Mouse (Mus musculus) lung, postnatal 0 days (tissue): ENCODE data around the gene Rtbdn. TPM values are rescaled to one million over a fixed set of nuclear protein-coding genes. Genes with fewer than 3 reads are reported as not detected.

Source experiments
- ATAC-seq: fragments of 200-750 bp; cut with Nextera tagmentation; 2 replicates; pipeline ENCODE4 v1.8.0; 2017; ENCODE audit warnings: moderate library complexity
- DNase-seq: peaks from one replicate; pipeline ENCODE4 v3.0.0-alpha.2; 2016; ENCODE audit warnings: low spot score
- H3K27ac ChIP-seq: fragments of 300-500 bp; sonication (generic); 2 replicates; pipeline ENCODE4 v1.5.1; 2014; ENCODE audit warnings: antibody characterized with exemption, mild to moderate bottlenecking, low read length, mixed read lengths
- H3K27me3 ChIP-seq: fragments of 300-500 bp; sonication (generic); replicated peaks from 2 replicates; pipeline ENCODE4 v1.6.1; 2014; ENCODE audit warnings: low read length, mixed read lengths; ENCODE audit not compliant: insufficient read depth
- H3K36me3 ChIP-seq: fragments of 300-500 bp; sonication (generic); 2 replicates; pipeline ENCODE4 v1.6.1; 2014; ENCODE audit warnings: low read length, mixed read lengths; ENCODE audit not compliant: insufficient read depth
- H3K4me1 ChIP-seq: fragments of 300-500 bp; sonication (generic); 2 replicates; pipeline ENCODE4 v1.6.1; 2014; ENCODE audit warnings: antibody characterized with exemption, low read depth, low read length, mixed read lengths; ENCODE audit not compliant: insufficient read depth
- H3K4me2 ChIP-seq: fragments of 300-500 bp; sonication (generic); replicated peaks from 2 replicates; pipeline ENCODE4 v1.6.1; 2014; ENCODE audit warnings: low read depth, mild to moderate bottlenecking, low read length, moderate library complexity, mixed read lengths
- H3K4me3 ChIP-seq: fragments of 300-500 bp; sonication (generic); 2 replicates; pipeline ENCODE4 v1.5.1; 2014; ENCODE audit warnings: low read depth, low read length
- H3K9ac ChIP-seq: fragments of 300-500 bp; sonication (generic); replicated peaks from 2 replicates; pipeline ENCODE4 v1.6.1; 2014; ENCODE audit warnings: low read depth, mild to moderate bottlenecking
- H3K9me3 ChIP-seq: fragments of 300-500 bp; sonication (generic); 2 replicates; pipeline ENCODE4 v1.6.1; 2016; ENCODE audit warnings: low read length, mixed read lengths
- CTCF ChIP-seq: IDR thresholded peaks from 2 replicates; pipeline ENCODE4 v1.5.1; 2016; ENCODE audit warnings: antibody characterized with exemption, mild to moderate bottlenecking
- EP300 ChIP-seq: IDR thresholded peaks from 2 replicates; pipeline ENCODE4 v1.6.1; 2016; ENCODE audit warnings: antibody characterized with exemption, mild to moderate bottlenecking, control low read depth
- WGBS: fragments of 180-500 bp; shearing (Covaris S2); extraction: QIAGEN DNeasy Blood & Tissue Kit; methylation state at CpG from one replicate; pipeline ENCODE4 v1.1.7; 2014; 5-methylcytosine and 5-hydroxymethylcytosine counted together
- polyA plus RNA-seq: library from polyadenylated mRNA; unstranded; fragments of >200 nt; fragmentation: Nextera tagmentation; extraction: Ambion mirVana; gene quantifications from 2 replicates; pipeline ENCODE4 v1.2.1, GENCODE M21; 2015

Rtbdn gene
- polyA plus RNA-seq, 1 experiment from 2014 or later: not detected

DNA sequence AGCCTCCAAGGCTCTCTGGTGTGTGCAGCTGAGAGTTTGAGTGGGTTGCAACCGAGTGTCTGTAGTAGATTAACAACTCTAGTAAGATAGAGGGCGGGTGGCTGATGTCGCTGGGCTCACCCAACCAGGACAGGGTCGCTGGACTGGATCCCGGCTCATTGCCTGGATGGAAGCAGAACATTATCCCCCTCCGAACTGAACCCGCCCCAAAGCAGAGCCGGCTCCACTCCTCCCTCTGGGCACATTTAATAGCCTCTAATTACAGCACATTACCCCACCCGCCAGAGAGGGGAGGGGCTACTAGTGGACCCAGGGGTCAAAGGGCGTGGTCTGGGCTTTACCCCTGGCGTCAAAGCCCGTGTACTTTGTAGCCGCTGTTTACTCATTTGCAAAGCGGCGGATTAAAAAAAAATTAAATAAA is 42.5 kb downstream of the Rtbdn start:
- 14% methylated on average over 15 of the region's 15 CpGs for WGBS
- H3K9ac ChIP-seq: no peak overlapping the region
- ATAC-seq (no peak), DNase-seq (peak; percentile 79)
- H3K4me3 ChIP-seq: peak overlapping the region; percentile 55; the same call in 1 of the 2 replicates
- peaks cover 26% of the 10 kb centered on the region for H3K4me1 ChIP-seq
- H3K4me2 ChIP-seq: peak overlapping the region; percentile 92
- peak overlapping the region; percentile 96 for H3K27ac ChIP-seq
- H3K9me3 ChIP-seq: no peaks in the 10 kb centered on the region
- H3K36me3 ChIP-seq: no peaks in the 10 kb centered on the region
- no peak for TF ChIP-seq CTCF
- no peak for TF ChIP-seq EP300
- no peaks in the 10 kb centered on the region for H3K27me3 ChIP-seq

DNA sequence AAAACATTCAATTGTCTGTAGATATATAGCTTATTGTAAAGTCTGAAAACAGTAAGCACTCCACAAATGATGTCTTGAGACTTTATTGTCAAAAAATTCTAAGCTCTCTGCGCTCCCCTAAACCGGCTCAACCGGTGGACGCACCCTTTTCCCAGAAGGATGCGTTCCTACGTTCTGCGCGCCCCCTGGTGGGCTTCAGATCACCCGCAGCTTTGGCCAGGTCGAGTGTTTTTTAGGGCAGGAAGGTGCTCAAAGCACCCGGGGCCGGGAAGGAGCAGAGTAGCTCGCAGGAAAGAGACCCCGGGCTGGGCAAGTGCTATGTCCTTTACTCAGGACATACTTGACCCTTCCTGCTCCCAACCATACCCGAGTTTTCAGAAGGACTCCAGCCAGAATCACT is 43.0 kb downstream of the Rtbdn start:
- H3K36me3 ChIP-seq: no peaks in the 10 kb centered on the region
- WGBS: under 1% methylated on average over 15 of the region's 15 CpGs
- peaks cover 22% of the 10 kb centered on the region for H3K4me1 ChIP-seq
- peak overlapping the region; percentile 75 for H3K9ac ChIP-seq
- no peaks in the 10 kb centered on the region for H3K27me3 ChIP-seq
- DNase-seq: peak; percentile 96
- TF ChIP-seq EP300: peak; percentile 78
- TF ChIP-seq CTCF: peak; percentile 92
- H3K27ac ChIP-seq: peak overlapping the region; percentile 96
- peak overlapping the region; percentile 92 for H3K4me2 ChIP-seq
- H3K4me3 ChIP-seq: peak overlapping the region; percentile 55
- ATAC-seq: peak; percentile 63
- H3K9me3 ChIP-seq: no peaks in the 10 kb centered on the region

DNA sequence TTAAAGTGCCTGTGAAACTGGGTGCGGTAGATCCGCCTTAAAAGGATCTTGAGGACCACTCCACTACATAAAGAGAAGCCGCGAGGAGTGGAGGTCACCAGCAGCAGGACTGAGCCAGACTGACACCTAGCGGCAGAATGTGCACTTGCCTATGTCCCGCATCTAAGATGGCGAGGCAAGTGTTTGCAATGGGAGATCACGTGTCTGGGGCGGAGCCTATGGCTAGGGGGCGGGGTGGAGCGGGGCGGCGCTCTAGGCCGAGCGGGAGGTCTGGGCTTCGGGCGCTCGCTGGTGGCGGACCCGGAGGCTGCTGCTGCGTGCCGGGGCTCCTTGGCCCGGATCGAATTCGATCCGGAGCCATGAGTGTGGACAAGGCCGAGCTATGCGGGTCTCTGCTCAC is 43.6 kb downstream of the Rtbdn start, which contains the start of gene Hook2:
Gene Hook2, plus strand, starts transcription at position 255 of the 400 bp plus-strand sequence.
- DNase-seq: peak; percentile 99
- peak; percentile 87 for ATAC-seq
- H3K27me3 ChIP-seq: no peaks in the 10 kb centered on the region
- WGBS: 0% methylated on average over 28 of the region's 28 CpGs
- peak within 1 kb of the TSS; percentile 96 for H3K27ac ChIP-seq
- H3K4me2 ChIP-seq: peak within 1 kb of the TSS; percentile 92
- H3K4me1 ChIP-seq: peaks cover 17% of the 10 kb centered on the region
- no peaks in the 10 kb centered on the region for H3K36me3 ChIP-seq
- H3K9me3 ChIP-seq: no peaks in the 10 kb centered on the region
- peak within 1 kb of the TSS; percentile 75 for H3K9ac ChIP-seq
- no peak for TF ChIP-seq EP300
- TF ChIP-seq CTCF: peak; percentile 98
- peak within 1 kb of the TSS; percentile 55 for H3K4me3 ChIP-seq

DNA sequence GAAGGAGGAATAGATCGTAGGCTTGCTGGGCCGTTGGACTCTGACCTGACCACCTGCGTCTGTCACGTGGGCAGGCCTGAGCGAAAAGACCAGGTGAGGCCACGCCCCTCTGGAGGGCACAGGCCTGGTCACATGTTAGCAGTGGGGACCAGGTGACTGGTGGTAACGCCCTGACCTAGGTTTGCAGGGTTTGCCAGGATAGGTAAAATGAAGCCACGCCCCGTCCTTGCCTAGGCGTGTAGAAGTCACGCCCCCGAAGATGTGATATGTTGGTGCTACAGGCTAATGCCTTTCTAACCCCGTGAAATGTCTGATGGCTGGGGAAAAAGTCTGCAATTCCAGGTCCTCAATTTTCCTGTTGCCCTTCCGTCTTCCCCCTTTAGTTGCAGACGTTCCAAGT is 44.0 kb downstream of the Rtbdn start:
- peak overlapping the region; percentile 55 for H3K4me3 ChIP-seq
- peak overlapping the region; percentile 96 for H3K27ac ChIP-seq
- no peaks in the 10 kb centered on the region for H3K9me3 ChIP-seq
- peak overlapping the region; percentile 92 for H3K4me2 ChIP-seq
- TF ChIP-seq CTCF (no peak), EP300 (no peak)
- H3K9ac ChIP-seq: peak overlapping the region; percentile 75; the same call in 1 of the 2 replicates
- H3K4me1 ChIP-seq: peaks cover 14% of the 10 kb centered on the region
- peak; percentile 95 for DNase-seq
- peak; percentile 75 for ATAC-seq
- H3K36me3 ChIP-seq: no peaks in the 10 kb centered on the region
- 1% methylated on average over 15 of the region's 15 CpGs for WGBS
- H3K27me3 ChIP-seq: no peaks in the 10 kb centered on the region

DNA sequence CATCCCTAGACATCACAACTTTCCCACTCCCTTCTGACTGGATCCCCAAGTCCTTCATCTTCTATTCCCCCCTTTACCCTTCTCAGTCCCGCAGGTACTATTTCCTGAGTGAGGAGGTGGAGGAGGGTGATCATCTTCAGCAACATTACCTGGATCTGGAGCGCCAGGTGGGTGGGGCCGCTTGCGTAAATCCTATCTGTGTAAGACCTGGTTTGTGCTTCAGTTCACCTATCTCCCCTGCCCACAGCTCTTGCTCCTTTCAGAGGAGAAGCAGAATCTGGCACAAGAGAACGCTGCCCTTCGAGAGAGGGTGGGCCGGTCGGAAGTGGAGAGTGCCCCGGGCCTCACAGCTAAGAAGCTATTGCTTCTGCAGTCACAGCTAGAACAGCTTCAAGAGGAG is 47.6 kb downstream of the Rtbdn start:
- Histone ChIP-seq H3K27me3 (no peaks in the 10 kb centered on the region), H3K4me2 (no peak overlapping the region), H3K9ac (no peak overlapping the region), H3K36me3 (no peaks in the 10 kb centered on the region), H3K27ac (no peak overlapping the region), H3K4me1 (peaks cover 1% of the 10 kb centered on the region), H3K4me3 (no peak overlapping the region), H3K9me3 (no peaks in the 10 kb centered on the region)
- 92% methylated on average over 9 of the region's 9 CpGs for WGBS
- ATAC-seq: no peak
- TF ChIP-seq CTCF (no peak), EP300 (no peak)
- DNase-seq: no peak

DNA sequence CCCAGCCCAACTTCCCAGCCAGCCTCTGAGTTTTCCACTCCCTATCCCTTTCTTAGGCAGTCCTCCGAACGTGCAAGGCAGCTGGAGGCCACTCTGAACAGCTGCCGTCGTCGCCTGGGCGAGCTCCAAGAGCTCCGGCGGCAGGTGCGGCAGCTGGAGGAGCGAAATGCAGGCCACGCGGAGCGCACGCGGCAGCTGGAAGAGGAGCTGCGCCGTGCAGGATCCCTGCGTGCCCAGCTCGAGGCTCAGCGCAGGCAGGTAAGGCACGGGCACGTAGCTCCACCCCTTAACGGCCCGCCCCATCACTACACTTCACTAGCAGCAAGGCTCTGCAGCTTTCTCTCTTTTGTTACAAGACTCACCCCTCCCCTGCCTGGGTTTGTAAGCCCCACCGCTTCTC is 48.9 kb downstream of the Rtbdn start:
- Histone ChIP-seq H3K4me3 (no peak overlapping the region), H3K36me3 (no peaks in the 10 kb centered on the region), H3K4me2 (no peak overlapping the region), H3K27me3 (no peaks in the 10 kb centered on the region), H3K27ac (no peak overlapping the region), H3K4me1 (no peaks in the 10 kb centered on the region; the same call in 1 of the 2 replicates), H3K9me3 (no peaks in the 10 kb centered on the region), H3K9ac (no peak overlapping the region)
- no peak for ATAC-seq
- 45% methylated on average over 25 of the region's 25 CpGs for WGBS
- TF ChIP-seq CTCF (no peak), EP300 (no peak)
- DNase-seq: no peak

DNA sequence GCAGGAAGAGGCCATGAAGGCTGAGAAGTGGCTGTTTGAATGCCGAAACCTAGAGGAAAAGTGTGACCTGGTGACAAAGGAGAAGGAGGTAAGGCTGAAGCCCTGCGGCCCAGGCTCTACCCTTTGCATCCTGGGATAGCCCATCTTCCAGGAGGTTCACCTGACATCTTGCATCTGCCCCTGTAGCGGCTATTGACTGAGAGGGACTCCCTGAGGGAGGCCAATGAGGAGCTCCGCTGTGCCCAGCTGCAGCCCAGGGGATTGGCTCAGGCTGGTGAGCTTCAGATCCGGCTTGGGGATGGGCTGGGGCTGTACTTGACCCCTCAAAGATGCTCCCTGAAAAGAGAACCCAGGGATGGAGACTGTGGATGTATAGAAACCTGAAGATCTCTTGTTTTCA is 50.2 kb downstream of the Rtbdn start:
- Histone ChIP-seq H3K4me3 (no peak overlapping the region), H3K9me3 (no peaks in the 10 kb centered on the region), H3K27ac (no peak overlapping the region), H3K27me3 (no peaks in the 10 kb centered on the region), H3K9ac (no peak overlapping the region), H3K36me3 (no peaks in the 10 kb centered on the region), H3K4me2 (no peak overlapping the region), H3K4me1 (no peaks in the 10 kb centered on the region)
- 88% methylated on average over 5 of the region's 5 CpGs for WGBS
- DNase-seq: no peak
- TF ChIP-seq EP300: no peak
- no peak for TF ChIP-seq CTCF
- ATAC-seq: no peak
